Mouse (Mus musculus): ENCODE measurements around the gene Nbeal2.
A peak's percentile ranks its signal among the peaks of the same experiment; 100 is the strongest.
"Not testable (repeated sequence)": the region's sequence is repeated elsewhere in the genome, so short reads cannot be mapped to it uniquely, and the experiment has no call there.

Gene Nbeal2

DNA sequence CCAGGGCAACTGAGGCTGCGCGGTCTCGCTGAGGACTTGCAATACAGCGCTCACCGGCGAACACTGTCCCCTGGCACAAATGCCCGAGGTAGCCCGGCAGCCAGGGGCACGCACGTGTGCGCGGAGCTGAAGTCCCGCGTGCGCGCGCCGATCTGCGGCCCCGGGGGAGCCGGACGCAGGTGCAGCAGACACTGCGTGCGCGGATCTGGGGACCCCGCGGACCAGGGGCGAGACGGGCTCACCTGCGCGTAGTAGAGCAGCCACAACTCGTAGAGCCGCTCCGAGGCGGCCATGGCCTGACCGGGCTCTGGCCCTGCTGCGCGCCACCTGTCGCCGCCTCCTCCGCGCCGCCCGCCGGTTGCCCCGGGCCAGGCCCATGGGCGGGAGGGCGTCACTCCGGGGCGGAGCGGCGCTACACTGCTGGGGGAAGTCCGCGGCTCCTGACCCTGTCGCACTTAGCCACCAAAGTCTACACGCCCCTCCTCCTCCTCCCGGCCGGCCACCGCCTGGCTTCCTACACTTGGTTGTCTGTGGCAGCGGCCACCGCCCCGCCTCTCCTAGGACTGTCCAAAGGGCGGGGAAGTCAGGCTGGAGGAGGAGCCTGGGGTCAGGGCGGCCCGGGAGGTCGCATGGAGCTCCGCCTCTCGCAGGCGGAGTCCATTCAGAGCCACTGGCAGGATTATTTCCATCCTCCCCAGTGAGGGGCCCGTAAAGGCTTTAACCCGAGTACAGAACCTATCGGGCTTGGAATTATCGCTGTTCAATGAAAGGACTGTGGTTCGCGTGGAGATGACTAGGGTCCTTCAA is at the start of gene Nbeal2:
Gene Nbeal2 (minus strand): TSS at position 507 of the 807 bp plus-strand sequence.
- DNase-seq, result peak; percentile 91

DNA sequence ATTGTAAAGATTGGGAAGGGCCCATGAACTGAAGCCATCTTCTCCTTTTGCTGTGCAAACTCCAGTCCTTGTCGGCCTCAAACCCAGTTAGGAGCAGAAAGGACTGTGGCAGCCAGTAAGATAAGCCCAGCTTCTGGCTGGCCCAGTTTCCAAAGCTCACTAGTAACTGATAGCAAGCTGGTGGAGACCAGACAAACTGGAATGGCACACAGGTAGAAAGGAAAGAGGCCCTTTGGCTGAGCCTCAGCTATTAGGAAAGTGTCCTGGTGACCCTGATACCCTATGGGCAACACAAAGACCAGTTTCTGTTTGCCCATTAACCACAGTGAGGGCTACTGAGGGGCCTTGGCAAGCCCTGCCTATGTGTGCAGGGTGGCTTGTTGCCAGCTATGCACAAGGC is 48.9 kb upstream of the Nbeal2 start:
- DNase-seq, result no peak

DNA sequence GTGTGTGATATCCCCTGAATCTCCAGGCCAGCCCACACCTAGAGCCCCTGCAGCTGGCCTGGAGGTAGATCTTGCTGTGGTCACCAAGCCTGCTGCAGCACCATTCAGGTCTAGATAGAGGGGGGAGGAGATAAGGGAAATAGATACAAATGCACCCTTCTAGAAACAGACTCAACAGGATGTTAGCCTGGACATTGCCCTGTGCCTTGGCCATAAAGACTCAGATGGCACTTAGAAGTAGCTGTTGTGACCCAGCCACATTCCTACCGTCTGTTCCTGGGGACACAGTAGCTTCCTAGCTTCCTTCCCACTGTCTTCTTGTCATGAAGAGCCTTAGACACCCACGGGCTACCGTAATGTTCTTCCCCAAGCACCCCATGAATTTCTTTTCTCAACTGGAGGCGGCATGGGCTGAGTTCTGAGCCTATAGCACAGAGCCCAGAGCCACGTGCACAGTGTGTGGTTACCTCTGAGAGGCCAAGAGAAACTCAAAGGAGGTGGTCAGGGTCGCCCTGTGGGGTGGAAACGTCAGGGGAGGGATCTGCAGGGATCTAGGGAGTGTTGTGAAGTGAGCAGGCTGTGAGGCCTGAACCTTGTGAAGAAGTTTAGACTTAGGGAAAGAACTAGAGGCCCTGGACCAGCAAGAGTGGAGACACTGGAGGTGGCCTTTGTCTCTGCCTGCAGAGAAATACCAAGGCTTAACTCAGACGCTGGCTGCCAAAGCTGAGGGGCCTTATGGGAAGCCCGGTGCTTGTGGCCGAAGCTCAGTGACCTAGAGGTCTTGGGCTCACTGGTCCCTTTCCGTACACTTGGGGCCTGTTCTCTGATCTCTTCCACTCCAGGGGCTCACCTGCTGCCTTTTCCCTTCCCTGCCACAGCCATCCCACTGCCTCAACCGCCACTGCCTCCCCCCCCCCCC is 47.4 kb upstream of the Nbeal2 start:
- no peak for DNase-seq

DNA sequence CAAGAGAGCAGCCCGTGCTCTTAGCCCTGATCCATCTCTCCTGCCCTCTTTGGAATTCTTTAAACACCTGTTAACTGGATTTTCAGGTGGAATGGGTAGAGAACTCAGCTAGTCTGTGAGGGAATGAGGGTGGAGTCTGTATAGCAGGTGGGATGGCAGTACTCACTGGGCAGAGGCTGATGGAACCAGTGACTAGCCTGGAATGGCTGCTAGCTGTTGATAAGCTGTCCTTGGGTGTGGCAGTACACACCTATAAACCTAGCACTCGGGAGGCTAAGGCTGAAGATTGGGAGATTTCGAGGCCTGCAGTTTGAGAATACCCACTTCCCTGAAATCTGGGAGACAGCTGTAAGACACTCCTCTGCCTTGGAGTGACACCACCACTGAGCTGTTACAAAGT is 45.6 kb upstream of the Nbeal2 start:
- DNase-seq, result no peak

DNA sequence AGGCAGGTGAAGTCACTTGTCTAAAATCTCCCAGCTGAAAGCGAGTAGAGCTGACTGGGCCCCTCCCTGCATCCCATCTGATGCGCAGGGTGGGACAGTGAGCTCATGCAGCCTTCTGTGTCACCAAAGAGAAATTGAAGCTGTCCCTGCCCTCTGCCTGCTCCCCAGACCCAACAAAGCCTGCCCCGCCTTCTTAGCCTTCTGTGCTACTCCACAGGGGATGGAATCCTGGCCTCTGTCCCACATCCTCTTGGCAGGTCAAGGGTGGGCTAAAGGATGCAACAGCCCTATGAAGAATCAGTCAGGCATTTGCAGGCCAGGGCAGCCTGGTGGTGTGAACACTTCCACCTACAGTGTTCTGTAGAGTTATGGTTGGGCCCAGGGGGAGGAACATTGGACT is 43.5 kb upstream of the Nbeal2 start:
- DNase-seq, result peak; percentile 68

DNA sequence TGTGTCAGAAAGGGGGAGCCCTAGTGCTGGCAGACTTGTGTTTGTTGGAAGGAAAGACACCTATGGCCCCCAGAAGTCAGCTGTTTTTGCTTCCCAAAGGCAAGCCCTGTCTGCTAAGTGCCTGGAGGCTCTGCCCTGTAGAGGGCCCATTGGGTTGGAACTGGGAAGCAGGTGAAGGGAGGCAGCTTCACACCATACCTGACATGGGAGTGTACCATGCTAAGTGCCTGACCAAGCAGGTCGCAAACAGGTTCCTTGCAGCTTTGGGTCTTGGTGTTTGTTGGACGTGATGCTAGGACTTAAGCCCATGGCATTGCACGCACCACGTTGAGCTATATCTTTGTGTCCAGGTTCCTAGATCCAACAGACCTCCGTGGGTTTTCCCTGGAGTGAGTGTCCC is 42.5 kb upstream of the Nbeal2 start:
- DNase-seq, result no peak

DNA sequence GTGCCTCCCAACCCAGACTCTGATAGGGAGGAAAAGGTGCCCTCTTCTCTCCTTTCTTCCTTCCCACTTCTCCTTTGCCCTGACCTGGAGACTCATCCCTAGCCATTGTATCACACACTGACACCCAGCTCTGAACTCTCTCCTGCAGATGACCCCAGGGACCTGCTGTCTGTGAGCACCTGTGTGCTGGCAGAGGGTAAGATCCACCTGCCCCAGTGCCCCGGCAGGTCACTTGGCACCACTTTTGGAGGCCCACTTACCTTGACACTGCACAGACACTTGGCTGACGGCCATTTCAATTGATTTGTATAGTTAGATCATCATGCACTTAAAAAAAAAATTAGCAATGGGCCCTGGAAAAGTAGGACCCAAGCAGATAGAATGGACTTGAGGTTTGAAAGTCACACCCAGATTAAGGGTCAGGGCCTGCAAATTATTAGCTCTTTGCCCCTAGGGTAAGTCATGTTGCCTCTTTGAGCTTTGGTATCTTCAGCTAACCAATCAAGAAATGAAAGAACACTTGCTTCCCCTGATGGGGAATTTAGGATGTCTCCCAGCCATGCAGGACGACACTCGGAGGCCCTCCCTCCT is 41.3 kb upstream of the Nbeal2 start:
- DNase-seq, result no peak

DNA sequence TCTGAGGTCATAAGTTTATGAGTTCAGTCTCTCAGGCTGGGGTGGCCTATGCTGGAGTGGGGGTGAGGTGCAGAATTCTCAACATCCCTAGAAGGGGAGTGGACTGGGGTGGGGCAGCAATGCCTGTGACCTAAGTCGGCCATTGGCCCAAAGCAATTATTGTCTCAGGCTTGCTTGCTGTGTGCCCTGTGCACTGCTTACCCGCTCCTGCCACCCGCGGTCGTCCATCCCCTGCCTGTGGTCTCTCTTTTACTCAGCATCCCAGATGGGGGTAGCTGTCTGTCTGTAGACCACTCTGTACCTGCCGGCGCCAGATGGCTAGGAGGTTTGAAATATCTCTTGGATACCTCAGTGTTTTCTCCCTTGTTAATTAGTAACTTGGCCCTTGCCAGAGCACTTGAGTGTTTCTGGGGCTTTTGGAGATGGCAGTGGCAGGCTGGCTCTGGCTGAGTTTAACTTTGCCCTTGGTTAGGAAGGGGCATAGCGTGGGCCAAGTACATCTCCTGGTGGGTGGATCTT is 35.4 kb upstream of the Nbeal2 start:
- DNase-seq, result no peak

DNA sequence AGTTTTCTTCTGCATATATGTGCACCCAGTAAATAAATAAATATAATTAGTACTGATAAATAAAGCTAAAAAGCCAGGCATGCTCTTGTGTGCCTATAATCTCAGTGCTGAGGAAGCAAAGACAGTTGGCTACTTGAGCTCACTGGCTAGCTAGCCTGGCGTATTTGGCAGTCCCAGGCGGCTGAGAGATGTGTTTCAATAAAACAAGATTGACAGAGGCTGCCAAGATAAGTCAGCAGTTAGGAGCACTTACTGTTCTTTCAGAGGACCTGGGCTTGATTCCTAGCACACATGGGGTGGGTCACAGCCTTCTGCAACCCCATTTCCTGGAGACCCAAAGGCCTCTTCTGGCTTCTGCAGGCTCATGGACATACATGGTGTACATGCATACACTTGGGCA is 33.9 kb upstream of the Nbeal2 start:
- no peak for DNase-seq

DNA sequence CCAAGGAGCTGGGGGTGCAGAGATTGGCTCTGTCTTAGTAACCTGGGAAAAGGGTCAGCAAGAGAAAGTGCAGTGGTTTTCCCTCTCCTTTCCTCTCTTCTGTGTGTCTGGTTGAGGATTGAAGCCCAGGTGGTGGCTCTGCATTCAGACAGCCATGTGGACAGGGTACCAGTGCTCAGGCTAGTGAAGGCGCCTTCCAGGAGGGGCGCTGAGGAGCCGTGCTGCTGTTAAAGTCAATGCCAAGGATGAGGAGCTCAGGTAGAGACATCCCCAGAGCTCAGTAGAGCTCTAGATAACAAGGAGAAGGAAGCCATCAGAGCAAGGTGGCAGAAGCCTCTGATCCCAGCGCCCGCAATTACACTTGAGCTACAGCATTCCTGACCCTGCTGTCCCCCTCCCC is 33.1 kb upstream of the Nbeal2 start:
- peak; percentile 65 for DNase-seq

DNA sequence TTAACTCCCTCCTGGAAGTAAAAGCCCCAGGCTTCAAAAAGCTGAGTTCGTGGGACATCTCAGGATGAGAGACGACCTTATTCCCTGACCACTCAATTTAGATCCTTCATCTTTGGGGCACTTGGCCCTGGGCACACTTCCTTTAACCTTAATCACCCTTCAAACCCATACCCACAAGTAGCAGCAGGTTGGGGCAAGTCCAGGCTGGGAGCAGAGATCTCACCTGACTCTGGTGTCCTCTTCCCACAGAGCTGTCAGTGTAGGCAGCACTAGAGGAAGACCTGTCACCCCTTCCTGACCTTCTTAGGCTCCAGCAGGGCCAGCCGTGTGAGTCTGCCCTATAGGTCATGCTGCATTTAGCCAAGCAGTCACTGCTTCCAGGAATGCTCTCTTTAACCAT is 32.5 kb upstream of the Nbeal2 start:
- DNase-seq, result no peak

DNA sequence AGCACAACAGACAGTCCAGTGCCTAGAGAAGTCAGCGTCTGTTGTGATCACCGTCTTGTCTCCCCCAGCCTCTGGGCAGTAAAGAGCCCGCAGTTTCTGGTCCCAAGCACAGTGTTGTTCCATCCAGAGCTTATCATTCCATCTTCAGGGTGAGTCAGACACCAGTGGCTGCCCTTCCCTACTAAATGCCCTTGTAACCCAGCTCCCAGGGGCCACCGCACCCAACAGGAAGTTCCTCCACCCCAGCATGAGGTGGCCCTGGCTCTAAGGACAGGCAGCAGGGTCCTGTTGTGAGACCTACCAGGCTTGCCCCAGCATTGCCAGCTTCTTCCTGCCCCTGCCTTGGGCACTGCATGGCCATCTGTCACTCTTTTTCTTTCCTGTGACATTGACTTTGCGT is 31.6 kb upstream of the Nbeal2 start:
- no peak for DNase-seq

DNA sequence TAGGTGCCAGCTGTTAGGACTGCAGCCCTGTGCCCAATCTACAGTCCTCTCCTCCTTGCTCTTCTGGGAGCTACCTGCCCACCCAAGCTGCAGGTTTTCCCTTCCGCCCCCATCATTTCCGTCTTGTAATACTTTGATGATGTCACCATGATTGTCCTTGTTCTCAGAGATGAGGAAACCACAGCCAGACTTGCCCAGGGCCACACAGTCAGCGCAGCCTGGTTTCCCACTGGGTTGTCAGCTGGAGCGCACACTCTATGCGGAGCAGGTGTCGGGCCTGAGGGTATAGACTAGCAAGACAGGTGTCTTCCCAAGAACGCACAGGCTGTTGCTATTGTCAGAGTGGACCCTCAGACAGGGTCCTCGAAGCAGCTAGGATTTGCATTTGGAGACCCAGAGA is 31.2 kb upstream of the Nbeal2 start:
- DNase-seq, result peak; percentile 70

DNA sequence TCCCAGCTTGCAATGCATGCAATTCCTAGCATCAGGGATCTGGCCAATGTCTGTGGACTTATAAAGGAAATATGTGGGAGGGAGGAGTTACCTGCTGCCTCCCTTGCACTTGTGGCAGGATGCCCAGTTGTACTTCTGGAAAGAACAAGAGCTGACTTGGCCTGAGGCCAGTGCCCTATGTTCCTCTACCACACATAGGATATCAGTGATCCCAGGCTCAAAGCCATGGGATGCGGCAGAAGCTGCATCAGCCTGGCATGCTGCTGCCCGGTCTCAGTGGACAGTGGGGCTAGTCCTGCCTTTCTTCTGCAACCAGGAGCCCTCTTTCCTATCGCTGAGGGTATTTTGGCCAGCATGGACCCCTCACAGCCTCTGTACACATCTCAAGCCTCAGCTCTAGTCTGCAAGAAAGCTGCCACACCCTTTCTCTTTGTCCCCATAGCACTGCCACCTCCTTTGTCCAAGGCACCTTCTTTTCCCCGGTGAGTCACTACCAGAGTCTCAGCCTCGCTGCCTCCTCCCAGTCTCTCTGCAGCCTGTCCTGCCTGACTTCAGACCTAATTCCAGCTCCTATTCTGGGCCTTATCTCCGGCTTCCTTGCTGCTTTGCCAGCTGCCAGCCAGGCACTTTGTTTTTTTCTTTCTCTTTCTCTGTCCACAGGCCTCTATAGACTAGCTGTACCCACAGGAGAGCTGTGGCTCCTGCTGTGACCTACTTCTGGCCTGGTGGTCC is 30.3 kb upstream of the Nbeal2 start:
- DNase-seq, result peak; percentile 92

DNA sequence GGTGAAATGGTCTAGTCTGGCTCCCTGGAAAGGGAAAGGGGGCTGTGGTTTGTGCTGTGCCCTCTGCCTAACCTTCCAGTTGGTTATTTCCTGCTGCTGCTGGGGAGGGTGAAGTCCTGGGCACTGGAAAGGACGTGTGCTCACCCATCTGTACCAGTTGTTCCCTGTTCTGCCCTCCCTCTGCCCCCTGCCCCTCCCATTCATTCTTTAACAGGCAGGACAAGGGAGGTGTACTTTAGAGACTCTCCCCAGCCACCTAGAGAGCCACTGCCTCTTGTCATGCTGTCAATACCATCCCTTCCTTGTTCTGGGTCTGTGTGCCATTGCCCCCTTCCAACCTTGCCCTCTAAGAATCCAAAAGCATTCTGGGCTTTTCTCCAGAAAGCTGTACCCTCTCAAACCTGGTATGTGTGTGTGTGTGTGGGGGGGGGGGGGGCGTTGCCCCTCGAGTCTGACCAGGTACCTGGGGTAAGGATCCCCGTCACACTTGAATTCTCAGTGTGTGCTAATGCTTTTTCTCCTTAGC is 29.7 kb upstream of the Nbeal2 start:
- no peak for DNase-seq

DNA sequence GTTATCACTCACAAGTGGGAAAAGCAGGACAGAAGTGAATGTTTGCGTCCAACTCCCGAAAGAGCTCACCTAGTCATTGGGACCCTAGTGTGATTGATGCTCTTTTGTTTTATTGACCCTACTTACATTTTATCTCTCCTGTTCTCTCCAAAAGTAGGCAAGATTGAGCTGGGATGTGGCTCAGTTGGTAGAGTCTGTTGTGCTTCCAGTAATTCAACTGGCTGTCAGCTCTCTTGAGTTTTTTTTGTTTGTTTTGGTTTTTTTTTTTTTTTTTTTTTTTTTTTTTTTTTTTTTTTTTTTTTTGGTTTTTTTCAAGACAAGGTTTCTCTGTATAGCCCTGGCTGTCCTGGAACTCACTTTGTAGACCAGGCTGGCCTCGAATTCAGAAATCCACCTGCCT is 28.7 kb upstream of the Nbeal2 start:
- DNase-seq, result not testable (repeated sequence)

DNA sequence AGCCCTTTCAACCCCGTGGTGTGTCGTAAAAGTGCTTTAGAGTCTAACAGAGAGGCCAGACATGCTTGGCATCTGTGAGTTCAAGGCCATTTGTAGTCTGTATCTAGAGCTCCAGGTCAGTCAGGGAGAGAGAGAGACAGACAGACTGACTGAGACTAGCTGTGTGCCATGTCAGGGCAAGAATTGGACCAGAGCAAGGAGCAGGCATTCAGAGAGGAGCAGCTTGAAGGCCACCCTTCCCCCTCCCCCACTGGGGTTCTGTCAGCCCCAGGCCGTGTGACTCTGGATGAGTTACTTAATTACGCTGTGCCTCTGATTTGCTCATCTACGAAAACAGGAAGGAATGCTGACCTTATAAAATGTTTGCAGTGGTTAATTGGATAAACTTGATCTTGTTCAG is 28.3 kb upstream of the Nbeal2 start:
- no peak for DNase-seq

DNA sequence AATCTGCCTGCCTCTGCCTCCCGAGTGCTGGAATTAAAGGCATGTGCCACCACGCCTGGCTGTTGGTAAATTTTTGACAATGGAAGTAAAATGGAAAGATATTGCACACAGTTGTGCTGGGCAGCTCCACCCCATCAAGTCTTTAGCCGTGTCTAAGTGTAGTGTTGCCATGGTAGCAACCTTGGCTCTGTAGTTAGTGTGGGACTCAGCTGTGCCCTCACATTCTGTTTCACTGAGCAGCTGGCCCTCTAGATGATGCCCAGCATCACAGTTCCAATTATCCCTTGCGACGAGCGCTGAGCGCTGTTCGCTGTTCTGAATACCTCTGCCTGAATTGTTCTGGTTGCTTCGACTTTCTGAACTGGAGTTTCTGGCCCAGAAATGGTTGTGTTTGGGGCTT is 27.9 kb upstream of the Nbeal2 start:
- no peak for DNase-seq

DNA sequence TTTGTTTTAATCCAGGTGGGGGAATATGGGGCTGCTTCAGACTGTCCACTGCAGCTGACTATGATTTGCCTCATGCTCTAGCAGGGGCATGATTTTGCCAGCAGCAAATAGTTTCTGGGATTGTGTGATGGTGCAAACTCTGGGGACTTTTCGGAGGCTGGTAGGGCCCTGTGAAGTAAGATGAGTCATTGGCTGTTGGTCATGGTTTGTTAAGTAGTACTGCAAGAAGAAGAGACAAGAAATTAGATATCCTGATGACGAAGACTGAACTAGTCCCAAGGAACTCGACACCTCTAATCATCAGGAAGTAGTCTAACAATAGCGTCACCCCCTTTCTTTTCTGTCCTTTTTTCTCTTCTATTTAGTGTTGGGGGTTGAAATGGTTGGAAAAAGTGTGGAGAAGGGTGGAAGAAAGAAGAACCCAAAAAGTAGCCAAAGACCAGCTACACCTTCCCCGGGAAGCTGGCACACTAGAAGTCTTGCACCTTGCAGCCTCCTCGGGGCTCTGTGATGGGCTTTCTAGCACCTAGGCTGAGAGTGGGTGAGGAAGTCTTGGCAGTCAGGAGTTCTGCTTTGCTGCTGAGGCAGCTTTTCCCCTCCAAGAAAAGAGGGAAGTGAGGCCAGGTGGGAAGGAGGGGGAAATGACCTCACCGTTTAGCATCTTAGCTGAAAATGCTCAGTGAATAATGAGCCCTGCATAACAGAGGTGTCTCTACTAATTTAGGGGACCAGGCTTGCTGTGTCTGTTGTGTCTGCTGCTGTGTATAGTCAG is 27.0 kb upstream of the Nbeal2 start:
- no peak for DNase-seq

DNA sequence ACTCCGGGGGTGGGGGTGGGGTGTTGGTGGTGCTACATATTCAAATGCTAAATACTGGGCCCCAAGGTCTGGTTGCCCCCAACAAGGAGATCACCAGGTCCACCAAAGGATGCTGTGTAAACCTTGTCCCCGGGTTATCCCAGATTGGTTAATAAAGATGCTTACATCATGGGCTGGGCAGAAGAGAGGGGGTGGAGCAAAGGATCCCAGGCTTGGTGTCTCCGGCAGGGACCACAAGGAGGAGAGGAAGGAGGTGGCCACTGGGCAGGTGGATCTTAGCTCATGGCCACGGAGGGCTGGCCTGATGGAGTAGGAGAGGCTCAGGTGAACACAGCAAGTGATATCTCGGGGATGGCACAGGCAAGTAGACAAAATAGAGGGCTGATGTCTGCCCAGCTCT is 24.9 kb upstream of the Nbeal2 start:
- peak; percentile 52 for DNase-seq

DNA sequence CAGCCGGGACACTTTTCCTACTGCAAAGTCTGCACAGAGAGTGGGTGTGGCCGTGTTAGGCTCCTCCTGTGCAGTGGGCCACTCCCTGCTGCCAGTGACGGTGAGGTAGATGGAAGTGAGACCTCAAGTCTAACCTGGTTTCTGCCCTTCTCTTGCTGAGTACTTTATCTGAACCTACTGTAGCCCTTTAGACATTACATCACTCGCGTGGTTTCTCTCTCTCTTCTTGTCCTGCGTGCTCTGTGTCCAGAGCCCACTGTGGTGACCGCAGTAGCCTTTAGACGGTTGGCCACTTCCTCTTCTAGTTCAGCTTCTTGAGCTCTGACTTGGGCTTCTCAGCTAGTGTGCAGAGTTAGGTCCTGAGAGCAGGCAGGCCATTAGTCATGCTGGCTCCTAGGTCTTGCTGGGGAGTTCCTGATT is 22.5 kb upstream of the Nbeal2 start:
- no peak for DNase-seq
